Mouse (Mus musculus): ENCODE results near the gene Tex35.

DNA sequence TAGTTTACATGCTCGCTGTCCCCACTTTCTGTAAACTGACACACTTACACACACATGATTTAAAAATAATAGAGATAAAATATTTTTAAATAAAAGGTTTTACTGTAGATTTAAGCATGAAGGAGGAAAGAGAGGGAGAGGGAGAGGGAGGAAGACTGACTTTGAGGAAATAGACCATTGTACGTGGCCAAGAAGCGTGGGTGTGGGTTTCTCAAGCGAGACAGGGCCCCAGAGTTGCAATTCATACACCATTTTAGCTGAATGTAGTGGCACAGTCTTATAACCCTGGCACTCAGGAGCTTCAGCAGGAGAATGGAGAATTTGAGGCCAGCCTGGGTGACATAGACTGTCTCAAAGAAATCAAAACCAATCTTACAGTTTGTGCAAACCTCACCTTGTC lies 25.5 kb downstream of the Tex35 start:
- TF ChIP-seq CTCF (IDR thresholded peaks at IDR 0.05; ENCODE audit: borderline replicate concordance, extremely low read depth, insufficient read depth, insufficient read length) = no peak
- TF ChIP-seq POLR2A (IDR thresholded peaks at IDR 0.05; ENCODE audit: borderline replicate concordance, extremely low read depth, insufficient read depth, insufficient read length, poor library complexity, severe bottlenecking) = no peak
